Mouse (Mus musculus) neural tube, postnatal 0 days (tissue): ENCODE measurements around the gene Gm28042. TPM values are rescaled to one million over a fixed set of nuclear protein-coding genes. Genes with fewer than 3 reads are reported as not detected.

Experiments used
- microRNA-seq: library from miRNA; unstranded; fragments of <30 nt; microRNA quantifications from one replicate; pipeline ENCODE4, GENCODE M21; 2016
- polyA plus RNA-seq: library from polyadenylated mRNA; unstranded; fragments of >200 nt; fragmentation: Nextera tagmentation; extraction: Ambion mirVana; gene quantifications from 2 replicates; pipeline ENCODE4 v1.2.1, GENCODE M21; 2015

The Gm28042 gene
- 1.6 and 2.3 TPM in 2 replicates for polyA plus RNA-seq

GRCm38 (mm10) chr2:120026984-120027949 is at the start of gene Gm28042, which contains the start of gene Jmjd7:
Gm28042 (plus strand) TSS chr2:120027493.
Jmjd7 (plus strand) TSS chr2:120027483.

GRCm38 (mm10) chr2:120032726-120033467 is 5.6 kb downstream of the Gm28042 start, which contains the start of gene Pla2g4b:
Pla2g4b (plus strand) TSS chr2:120033417.

Small RNA genes within 50 kb of the gene (microRNA-seq; reads per million reads assigned to microRNA genes)
- not detected for gene Mir7665

Other genes with a start within 250 kb of the Gm28042 start
- 11.3 and 12.4 TPM in 2 replicates for gene Rpap1, start 240.0 kb upstream of the Gm28042 start, polyA plus RNA-seq
- gene Tyro3, start 229.8 kb upstream of the Gm28042 start, polyA plus RNA-seq = 20.5 and 20.7 TPM in 2 replicates
- 14.0 and 16.5 TPM in 2 replicates for gene Mga, start 130.3 kb upstream of the Gm28042 start, polyA plus RNA-seq
- gene Mapkbp1, start 54.8 kb upstream of the Gm28042 start, polyA plus RNA-seq = 4.4 and 5.6 TPM in 2 replicates
- gene Jmjd7, start within 50 bp of the Gm28042 start, polyA plus RNA-seq = 19.2 and 20.2 TPM in 2 replicates
- 0.70 and 1.0 TPM in 2 replicates for gene Pla2g4b, start 5.9 kb downstream of the Gm28042 start, polyA plus RNA-seq
- gene Ehd4, start 127.1 kb downstream of the Gm28042 start, polyA plus RNA-seq = 20.4 and 23.4 TPM in 2 replicates
- gene Pla2g4e, start 217.8 kb downstream of the Gm28042 start, polyA plus RNA-seq = 5.9 and 7.4 TPM in 2 replicates